Mouse (Mus musculus): Measurements from ENCODE around the gene Kctd21.

The Kctd21 gene

DNA sequence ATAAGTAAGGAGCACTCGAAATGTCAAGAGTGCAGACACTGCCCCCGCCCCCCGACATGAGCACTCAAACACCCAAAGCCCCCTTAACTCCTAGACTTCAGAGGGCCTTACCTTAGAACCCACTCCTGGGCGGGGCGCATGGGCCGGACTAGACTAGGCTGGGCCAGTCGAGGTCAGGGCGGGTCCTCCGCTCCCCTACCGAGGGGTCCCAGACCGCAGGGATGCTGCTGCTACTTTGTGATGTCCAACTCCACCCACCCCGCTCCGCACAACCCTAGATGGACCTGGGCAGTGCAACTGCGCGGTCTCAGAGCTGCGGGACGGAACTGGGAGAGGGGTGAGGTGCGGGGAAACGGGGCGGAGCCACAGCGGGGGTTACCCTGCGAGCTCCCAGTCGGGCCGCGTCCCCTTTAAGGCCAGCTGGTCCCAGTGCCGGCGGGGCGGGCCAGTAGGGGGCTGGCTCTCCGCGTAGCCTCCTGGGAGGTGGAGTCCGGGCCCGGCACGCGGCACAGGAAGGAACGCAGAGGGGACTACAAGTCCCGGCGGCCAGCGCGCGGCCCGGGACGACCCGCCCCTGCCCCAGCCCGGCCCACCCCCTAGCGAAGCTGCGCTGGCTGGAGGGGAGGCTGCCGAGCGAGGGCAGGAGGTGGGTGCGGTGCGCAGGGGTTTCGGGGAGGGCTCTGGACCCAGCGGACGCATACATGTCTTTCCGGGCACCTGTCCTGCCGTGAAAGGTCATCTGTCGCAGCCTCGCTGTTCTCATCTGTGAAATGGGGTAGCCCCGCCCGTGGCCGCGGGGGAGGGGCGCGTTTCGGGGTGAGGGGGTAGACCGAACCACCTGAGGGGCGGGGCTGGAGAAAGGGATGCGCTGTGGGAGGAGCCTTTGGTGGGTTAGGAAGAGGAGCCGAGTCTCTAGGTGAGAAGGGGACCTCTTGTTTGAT lies at the start of gene Kctd21, which contains the start of gene Usp35:
Gene Kctd21, plus strand, starts transcription at position 602 of the 941 bp plus-strand sequence.
Gene Usp35, minus strand, starts transcription at position 295 of the 941 bp plus-strand sequence.
- peak; percentile 71 for DNase-seq (ENCODE audit: low spot score)

DNA sequence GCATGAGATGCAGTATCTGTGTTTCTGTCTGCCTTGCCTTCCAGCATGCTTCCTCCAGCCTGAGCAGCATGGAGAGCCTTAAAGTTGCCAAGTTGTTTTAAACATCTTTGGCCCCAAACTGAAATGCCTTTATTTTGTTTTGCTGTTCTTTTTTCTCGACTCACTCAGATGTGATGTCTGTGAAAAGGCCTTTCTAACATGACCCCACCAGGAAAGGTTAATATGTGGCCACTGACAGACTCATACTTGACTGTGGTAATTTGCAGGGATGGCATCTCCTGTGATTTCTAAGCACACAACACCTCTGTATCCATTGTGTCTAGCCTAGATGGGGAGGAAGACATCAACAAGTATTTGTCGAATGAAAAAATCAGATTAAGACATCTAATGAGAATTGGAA lies 35.1 kb upstream of the Kctd21 start:
- DNase-seq (ENCODE audit: low spot score) = no peak

DNA sequence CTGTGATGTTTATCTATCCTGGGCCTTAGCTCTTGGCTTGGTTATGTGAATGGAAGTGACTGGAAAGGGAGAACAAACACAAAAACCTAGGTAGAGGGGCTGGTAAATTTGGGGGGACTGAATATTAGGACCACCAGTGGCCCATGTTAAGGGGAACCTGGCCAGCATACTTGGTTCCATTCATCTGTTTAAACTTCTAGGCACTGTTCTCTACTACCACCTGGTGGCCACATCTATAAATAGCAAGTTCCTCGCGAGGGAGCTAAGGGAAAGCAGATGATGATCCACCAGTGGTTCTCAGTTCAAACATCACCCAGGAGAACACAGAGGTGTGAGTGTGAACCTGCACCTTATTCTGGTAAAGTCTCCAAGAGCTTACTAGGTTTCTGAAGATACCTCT lies 34.7 kb upstream of the Kctd21 start:
- peak; percentile 68 for DNase-seq (ENCODE audit: low spot score)

DNA sequence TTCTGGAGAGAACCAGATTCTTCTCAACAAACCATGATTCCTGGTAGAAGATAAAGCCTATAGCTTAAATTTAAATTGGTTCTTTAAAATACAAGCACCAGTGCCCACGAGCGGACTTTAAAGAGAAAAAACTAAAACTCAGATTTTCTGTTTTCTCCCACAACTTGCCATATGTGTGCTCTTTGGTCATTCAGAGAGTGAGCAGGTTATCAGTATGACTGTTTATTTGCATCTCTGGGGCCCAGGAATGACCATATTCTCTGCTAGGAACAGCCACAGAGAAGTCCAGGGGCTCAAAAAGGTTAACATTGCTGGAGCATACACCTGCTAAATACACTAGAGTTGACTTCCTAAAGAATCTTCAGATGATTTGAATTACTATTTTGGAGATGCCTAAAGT lies 33.8 kb upstream of the Kctd21 start:
- DNase-seq (ENCODE audit: low spot score) = no peak

DNA sequence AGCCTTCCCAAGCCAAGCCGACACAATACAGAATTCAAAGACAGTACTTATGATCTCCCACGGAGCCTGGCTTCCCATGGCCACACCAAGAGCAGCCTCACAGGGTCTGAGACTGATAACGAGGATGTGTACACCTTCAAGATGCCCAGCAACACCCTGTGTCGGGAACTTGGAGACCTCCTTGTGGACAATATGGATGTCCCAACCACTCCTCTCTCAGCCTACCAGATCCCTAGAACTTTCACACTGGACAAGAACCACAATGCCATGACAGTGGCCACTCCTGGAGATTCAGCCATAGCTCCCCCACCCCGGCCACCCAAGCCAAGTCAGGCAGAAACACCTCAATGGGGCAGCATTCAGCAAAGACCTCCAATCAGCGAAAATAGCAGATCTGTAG lies 33.2 kb upstream of the Kctd21 start:
- DNase-seq (ENCODE audit: low spot score) = no peak

DNA sequence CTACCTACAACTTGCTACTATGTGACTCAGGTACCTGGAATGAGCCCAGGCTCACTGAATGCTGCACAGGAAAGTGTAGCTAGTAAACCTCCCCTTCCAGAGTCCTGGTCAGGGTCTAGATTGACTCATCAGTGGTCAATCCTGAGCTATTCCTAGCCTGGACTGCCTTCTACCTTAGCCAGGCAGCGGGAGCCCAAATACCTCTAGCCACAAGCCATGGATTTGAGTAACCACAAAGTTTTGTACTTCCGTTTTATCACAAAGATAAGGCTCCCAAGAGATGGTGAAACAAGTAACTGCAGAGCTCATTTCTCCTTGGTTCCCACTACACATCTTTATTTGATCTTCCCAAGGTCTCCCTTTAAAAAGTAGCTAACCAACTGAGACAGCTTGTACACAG lies 31.2 kb upstream of the Kctd21 start:
- no peak for DNase-seq (ENCODE audit: low spot score)

DNA sequence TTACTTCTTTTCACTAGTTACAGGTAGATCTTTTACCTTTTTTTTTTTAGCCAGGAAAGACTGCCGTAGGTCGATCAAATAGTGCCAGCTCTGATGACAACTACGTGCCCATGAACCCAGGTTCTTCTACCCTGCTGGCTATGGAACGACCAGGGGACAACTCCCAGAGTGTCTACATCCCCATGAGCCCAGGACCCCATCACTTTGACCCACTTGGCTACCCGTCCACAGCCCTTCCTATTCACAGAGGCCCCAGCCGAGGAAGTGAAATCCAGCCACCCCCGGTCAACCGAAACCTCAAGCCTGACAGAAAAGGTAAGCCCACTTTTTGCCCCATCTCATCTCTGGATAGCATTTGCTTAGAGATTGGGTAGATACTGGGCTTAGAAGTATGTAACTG lies 30.8 kb upstream of the Kctd21 start:
- no peak for DNase-seq (ENCODE audit: low spot score)

DNA sequence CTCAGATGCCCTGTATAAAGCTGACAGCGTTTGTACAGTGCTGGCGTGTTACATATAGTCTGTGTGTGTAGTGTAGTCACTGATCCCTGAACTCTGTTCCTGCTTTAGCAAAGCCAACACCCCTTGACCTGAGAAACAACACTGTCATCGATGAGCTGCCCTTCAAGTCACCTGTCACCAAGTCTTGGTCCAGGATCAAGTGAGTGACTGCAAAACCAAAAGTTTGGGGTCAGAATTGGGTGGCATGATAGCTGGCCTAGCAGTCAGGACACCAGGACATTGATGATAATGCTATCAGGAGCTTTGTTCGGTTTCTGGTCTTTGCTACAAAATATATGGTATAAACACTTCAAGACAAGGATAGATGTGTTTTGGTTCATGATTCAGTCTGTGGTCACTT lies 29.9 kb upstream of the Kctd21 start:
- no peak for DNase-seq (ENCODE audit: low spot score)

DNA sequence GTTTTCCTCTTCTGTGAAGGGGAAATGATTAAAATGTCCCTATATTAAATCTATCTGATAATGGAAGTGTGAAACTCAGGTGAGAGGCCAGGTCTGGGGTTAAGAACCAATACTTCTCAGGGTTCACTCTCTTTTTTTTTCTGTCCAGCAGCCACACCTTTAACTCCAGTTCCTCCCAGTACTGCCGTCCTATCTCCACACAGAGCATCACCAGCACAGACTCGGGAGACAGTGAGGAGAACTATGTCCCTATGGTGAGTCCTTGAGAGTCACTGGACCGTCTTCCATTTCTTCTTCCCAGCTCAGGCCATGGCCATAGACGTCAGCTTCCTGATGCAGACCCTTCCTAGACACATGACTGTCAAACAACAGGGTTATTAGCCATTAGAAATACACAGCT lies 29.3 kb upstream of the Kctd21 start:
- DNase-seq (ENCODE audit: low spot score) = no peak

DNA sequence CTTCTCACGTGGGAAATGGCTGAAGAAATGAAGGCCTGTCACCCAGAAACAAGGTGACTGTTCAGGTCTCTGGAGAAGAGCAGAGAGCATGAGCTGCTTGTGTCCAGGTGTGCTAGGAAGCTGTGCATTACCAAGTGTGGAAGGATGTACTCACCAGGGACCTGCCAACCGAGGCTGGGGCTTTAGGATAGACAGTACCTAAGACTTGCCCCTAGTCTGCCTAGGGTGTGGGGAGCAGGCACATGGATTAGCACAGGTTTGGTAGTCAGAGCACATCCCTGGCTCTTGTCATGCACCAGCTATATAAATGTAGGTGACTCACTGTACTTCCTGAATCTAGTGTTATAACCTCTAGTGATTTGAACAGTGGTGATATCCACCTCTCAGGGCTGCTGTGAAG lies 28.5 kb upstream of the Kctd21 start:
- no peak for DNase-seq (ENCODE audit: low spot score)

DNA sequence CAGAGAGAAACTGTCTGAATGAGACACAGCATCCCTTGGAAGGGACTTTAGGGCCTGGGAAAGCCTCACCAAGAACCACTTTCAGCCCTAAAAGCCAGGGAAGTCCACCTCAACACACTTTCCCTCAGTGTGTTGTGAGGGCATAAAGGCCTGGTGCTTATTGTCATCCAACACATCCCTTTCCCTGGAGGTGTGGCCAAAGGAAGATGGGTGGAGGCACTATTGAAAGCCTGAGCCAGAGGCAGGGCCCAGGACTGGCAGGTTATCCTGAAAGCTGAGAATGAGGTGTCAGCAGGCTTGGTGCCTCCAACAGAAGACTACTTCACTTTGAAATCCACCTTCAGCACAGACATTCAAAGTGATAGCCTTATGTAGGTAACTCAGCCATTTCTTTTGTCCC lies 27.7 kb upstream of the Kctd21 start:
- no peak for DNase-seq (ENCODE audit: low spot score)

DNA sequence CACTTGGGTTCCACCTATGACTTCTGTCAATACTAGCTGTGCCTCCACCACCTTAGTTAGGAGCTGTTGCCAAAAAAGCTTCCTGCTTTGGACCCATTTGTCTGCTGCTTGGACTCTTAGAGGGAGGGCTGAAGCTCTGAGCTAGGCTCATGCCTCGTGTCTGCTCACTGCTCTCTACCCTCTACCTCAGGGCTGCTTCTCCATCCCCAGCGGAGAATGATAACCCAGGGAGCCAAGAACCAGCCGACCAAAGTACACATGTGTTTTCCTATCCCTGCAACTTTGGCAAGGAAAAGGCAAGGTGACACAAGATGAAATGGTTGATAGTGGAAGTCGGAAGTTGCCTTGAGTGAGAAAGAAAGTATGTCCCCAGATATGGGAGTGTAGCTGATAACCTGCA lies 26.9 kb upstream of the Kctd21 start:
- no peak for DNase-seq (ENCODE audit: low spot score)

DNA sequence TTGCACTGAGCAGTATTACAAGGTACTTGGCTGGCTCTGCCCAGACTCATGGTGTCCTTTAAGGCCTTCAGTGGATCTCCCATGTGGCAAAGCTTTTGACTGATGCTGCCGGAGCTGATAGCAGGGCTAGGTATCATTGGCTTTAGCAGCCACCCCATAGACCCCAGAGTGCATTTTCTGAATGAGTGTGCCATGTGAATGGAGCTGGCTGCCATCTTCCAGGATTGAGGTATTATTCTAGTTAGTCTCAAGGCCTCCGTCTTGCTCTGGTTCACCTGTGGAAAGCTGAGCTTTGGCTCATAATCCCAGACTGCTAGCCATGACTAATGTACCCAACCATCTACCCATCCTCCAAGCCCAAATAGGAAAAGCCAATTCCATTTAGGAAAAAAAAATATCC lies 25.3 kb upstream of the Kctd21 start:
- DNase-seq (ENCODE audit: low spot score) = no peak

DNA sequence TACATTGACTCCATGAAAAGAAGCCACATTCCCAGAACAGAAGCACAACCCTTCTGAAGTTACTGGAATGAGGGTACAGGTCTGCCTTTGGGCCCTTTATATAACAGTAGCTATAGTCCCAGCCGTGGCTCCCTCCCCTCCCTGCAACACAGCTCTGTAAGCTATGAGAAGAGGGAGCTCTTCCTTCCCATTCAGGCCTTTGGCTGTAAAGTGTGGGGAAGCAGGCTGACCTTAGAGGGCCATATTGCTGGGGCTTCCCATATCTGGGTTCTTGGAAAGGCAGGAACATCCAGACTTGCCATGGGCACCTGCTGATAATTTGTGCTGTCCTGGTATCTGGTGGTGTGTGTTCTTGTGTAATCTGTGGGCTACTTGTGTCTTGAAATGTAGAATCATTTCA lies 24.6 kb upstream of the Kctd21 start:
- DNase-seq (ENCODE audit: low spot score) = no peak

DNA sequence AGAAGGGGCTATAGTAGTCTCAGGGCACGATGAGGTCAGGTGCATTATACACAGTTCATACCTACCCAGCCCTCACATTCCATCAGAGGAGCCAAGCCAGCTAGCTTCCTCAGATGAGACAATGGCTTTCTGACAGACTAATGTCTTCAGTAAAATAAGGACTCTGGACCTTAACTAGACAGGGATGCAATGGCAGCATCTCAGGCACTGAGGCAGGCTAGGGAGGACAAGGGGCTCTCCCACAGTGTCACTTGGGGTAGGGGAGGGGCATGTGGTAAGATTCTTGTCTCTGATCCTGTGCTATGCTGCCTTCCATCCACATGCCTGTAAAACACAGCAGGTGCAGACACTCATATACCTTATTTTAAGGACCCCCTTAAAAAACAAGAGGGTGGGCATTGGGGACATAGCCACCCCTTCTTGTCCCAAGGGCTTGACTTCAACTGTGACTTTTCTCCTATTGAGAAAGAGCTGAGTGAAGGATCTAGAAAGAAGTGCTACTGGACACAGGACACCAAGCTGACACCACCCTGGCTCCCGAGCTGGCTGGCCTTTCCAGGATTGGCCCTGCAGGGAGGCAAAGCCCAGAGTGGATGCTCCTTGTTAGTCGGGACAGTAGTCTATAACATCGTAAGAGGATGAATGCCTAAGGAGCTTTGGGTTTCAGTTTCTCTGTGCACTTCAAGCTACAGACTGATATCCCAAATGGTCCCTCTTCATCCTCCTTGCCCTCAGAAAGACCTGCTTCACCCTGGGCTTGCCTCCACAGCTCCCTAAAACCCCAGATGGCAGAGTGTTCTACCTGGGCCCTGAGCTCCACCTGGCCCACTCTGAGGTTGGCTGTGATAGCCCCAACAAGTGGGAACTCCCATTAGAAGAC lies 22.4 kb upstream of the Kctd21 start:
- DNase-seq (ENCODE audit: low spot score) = no peak

DNA sequence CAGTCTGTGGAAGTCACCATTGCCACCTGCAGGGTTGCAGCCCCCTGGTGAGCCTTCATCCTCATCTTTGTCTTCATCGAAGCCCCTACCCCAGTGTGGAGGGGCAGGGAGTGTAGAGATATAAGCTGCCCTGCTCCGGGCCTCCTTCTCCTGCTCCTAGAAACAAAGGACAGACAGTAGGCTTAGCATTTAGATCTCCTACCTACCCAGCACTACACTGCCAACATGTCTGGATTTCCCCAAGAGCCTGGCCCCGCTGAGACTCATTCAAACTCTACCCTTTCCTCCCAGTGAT lies 21.8 kb upstream of the Kctd21 start:
- DNase-seq (ENCODE audit: low spot score) = no peak

DNA sequence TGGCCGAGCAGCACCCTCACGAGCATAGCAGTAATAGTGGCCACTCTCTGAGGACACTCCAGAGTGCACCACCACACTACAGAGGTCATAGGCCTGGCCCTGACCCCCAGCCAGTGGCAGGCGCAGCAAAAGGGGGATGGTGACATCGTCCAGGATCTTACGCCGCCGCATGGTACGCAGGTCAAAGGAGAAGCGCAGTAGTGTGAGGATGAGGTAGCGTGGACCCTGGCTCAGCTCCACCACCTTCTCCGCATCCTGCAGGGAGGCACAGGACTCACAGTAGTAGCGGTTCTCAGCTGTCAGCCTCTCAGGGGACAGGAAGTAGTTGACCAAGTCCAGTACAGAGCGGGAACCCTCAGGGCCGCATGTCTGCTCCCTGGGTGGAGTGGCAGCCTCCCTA lies 20.5 kb upstream of the Kctd21 start:
- DNase-seq (ENCODE audit: low spot score) = no peak

DNA sequence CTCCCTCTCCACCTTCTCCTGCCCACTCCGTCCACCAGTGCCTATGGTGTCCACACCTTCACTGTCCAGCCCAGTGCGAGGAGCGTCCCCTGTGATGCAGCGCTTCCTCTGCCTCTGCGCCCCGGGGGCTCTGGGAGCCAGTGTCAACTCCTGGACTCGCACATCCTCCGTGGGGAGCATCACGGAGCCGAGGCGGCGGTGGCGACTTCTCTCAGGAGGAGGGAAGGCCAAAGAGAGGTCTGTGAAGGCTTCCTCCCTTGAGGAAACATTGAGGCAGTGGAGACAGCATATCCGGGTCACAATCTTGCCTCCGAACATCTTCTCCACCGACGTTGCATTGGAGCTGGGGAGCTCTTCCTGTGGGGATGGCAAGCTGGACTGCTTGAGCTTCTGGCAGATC lies 19.9 kb upstream of the Kctd21 start:
- DNase-seq (ENCODE audit: low spot score) = no peak

DNA sequence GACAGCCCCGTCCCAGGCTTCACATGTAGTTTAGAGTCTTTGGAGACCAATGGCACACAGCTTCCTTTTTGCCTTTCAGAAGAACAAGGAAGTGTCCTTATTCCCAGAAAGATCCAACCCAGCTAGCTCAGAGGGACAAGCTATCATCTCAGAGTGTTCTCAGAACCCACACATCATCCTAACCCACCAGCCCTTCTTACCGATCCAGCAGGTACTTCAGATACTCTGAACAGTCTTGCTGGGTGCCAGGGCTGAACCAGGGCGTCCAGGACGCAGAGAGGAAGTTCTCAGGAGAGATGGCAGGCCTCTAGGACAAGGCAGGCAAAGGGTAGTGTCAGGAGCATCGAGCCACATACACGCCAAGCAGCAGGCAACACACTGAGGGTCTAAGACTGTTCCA lies 19.3 kb upstream of the Kctd21 start:
- DNase-seq (ENCODE audit: low spot score) = no peak

DNA sequence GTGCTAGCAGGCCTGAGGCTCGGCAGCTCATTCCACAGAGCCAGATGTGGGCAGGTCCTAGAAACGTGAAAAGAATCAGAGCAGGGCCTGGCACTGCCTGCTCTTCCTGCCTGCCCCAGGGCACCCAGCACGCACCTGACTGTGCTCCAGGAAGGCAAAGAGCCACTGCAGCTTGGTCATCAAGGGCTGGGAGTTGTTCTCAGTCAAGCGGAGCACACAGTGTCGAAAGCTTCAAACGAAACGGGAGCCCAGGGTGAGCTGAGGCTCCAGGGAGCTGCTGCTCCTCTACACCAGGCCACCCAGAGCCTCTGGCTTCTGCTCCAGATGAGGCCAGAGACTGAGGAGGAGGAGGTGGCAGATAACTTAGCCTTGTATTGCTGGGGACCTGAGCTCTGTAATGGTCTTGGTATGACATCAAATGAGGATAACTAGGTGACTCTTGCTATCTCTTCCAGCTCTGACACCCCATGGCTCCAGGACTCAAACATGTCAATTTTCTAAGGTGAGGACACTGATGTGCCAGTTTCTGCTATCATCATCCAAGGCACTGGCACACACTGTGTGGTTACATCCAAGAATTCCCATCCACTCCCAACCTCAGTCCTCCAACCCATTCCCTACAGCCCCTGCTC lies 18.6 kb upstream of the Kctd21 start:
- DNase-seq (ENCODE audit: low spot score) = no peak

DNA sequence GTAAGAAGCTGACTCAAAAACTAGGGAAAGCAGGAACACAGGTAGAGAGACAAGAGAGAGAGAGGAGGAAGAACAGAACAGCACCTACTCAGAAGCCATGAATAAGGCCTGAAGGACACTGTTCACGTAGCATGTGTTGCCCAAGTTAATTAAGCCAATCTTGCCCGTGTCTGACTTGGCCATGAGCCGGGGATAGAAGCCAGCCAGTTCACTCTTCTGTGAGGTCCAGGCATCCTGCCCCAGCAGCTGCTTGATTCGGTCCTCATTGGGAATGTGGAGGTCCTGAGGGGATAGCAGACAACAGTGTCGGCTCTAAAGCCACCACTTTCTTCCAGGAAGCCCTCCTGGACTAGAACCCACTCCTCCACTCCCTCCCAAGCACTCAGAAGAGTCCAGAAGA lies 17.5 kb upstream of the Kctd21 start:
- no peak for DNase-seq (ENCODE audit: low spot score)

DNA sequence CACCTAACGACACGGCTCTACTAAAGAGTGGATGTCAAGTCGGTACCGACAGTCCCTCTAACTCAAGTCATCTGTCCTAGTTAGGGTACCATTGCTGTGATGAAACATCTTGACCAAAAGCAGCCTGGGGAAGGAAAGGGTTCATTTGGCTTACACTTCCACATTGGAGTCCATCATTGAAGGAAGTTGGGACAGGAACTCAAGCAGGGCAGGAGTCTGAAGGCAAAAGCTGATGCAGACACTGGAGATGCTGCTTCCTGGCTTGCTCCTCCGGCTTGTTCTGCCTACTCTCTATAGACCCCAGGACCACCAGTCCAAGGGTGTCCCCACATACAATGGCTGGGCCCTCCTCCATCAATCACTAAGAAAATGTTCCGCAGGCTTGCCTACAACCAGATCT lies 16.5 kb upstream of the Kctd21 start:
- no peak for DNase-seq (ENCODE audit: low spot score)

DNA sequence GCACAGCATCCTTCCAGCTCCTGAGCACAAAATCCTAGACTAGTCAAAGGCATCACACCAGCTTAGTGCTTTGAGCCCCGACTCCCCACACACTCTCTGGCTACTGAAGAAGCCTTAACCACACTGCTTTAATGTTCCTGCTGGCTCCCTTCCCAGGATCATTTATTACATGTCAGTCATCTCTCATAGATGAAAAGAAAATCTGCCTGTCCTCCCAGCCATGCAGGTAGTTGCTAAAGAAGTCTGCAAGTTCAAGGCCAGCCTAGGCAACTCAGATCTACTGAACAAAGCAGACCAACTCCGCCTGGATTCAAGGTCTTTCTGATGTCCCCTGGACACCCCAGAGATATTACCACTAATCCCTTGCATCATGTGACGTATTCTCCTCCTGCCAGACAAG lies 14.4 kb upstream of the Kctd21 start:
- no peak for DNase-seq (ENCODE audit: low spot score)
